Mouse (Mus musculus): ENCODE results near the gene Ecm1. TPM values are rescaled to one million over a fixed set of nuclear protein-coding genes. Genes with fewer than 3 reads are reported as not detected.

Ecm1 gene
- polyA plus RNA-seq, 1 experiment, result 15.7 TPM

- no peak overlapping the region for H3K27ac ChIP-seq (ENCODE audit: insufficient read depth, low read length)
- no peaks in the 10 kb centered on the region for H3K4me1 ChIP-seq (ENCODE audit: control insufficient read depth, insufficient read depth, low read length)
- H3K4me3 ChIP-seq (ENCODE audit: insufficient read depth, low read length), result no peak overlapping the region
- TF ChIP-seq POLR2A (IDR thresholded peaks at IDR 0.05; ENCODE audit: extremely low read depth, insufficient read depth, low read length) (no peak), CTCF (IDR thresholded peaks at IDR 0.05; ENCODE audit: extremely low read depth, insufficient read depth, low read length) (no peak)
These were observed 30.3 kb downstream of the Ecm1 start for GRCm38 (mm10) chr3:95709044-95709443.

GRCm38 (mm10) chr3:95707497-95707896 is 31.9 kb downstream of the Ecm1 start:
- Histone ChIP-seq H3K4me1 (ENCODE audit: control insufficient read depth, insufficient read depth, low read length) (no peaks in the 10 kb centered on the region), H3K27ac (ENCODE audit: insufficient read depth, low read length) (no peak overlapping the region), H3K4me3 (ENCODE audit: insufficient read depth, low read length) (no peak overlapping the region)
- TF ChIP-seq POLR2A (IDR thresholded peaks at IDR 0.05; ENCODE audit: extremely low read depth, insufficient read depth, low read length) (no peak), CTCF (IDR thresholded peaks at IDR 0.05; ENCODE audit: extremely low read depth, insufficient read depth, low read length) (no peak)

- no peaks in the 10 kb centered on the region; the same call in 1 of the 2 replicates for H3K4me1 ChIP-seq (ENCODE audit: control insufficient read depth, insufficient read depth, low read length)
- H3K27ac ChIP-seq (ENCODE audit: insufficient read depth, low read length), result no peak overlapping the region
- TF ChIP-seq CTCF (IDR thresholded peaks at IDR 0.05; ENCODE audit: extremely low read depth, insufficient read depth, low read length), result no peak
- no peak for TF ChIP-seq POLR2A (IDR thresholded peaks at IDR 0.05; ENCODE audit: extremely low read depth, insufficient read depth, low read length)
- no peak overlapping the region for H3K4me3 ChIP-seq (ENCODE audit: insufficient read depth, low read length)
These were observed 33.1 kb downstream of the Ecm1 start for GRCm38 (mm10) chr3:95706273-95706672.

DNA sequence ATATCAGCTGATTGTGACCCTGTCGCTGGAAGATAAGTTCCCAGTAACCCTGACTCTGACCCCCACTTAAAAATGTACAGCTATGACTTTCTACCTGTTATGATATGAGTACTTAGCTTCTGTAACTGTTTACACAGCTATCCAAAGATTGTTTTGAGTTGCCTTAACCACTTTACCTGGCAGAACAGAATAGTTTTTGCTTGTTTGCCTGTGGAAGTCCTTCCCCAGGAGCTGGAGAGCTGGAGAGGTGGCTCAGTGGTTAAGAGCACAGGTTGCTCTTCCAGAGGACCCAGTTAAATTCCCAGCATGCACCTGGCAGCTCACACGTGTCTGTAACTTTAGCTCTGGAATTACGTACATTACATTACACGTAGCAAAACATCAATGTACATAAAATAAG is 34.8 kb downstream of the Ecm1 start:
- no peaks in the 10 kb centered on the region; the same call in 1 of the 2 replicates for H3K4me1 ChIP-seq (ENCODE audit: control insufficient read depth, insufficient read depth, low read length)
- TF ChIP-seq POLR2A (IDR thresholded peaks at IDR 0.05; ENCODE audit: extremely low read depth, insufficient read depth, low read length), result no peak
- no peak for TF ChIP-seq CTCF (IDR thresholded peaks at IDR 0.05; ENCODE audit: extremely low read depth, insufficient read depth, low read length)
- H3K4me3 ChIP-seq (ENCODE audit: insufficient read depth, low read length), result no peak overlapping the region
- no peak overlapping the region for H3K27ac ChIP-seq (ENCODE audit: insufficient read depth, low read length)

DNA sequence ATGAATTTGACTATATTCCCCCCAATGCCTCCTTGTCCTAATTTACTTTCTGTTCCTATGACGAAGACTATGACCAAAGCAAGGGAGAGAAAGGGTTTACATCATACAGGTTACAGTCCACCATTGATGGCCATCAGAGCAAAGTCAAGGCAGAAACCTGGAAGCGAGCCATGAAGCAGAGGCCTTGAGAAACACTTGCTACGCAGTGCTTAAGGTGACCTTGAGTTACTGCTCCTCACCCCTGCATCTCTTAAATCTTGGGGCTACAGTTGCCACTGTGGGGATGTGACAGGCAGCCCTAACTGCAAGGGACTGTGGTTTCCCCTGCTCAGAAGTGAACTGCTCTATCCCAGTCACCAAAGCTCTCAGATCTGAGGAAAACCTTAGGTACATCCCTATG is 36.1 kb downstream of the Ecm1 start:
- H3K4me1 ChIP-seq (ENCODE audit: control insufficient read depth, insufficient read depth, low read length), result no peaks in the 10 kb centered on the region; the same call in 1 of the 2 replicates
- H3K27ac ChIP-seq (ENCODE audit: insufficient read depth, low read length), result no peak overlapping the region
- no peak for TF ChIP-seq POLR2A (IDR thresholded peaks at IDR 0.05; ENCODE audit: extremely low read depth, insufficient read depth, low read length)
- H3K4me3 ChIP-seq (ENCODE audit: insufficient read depth, low read length), result no peak overlapping the region

DNA sequence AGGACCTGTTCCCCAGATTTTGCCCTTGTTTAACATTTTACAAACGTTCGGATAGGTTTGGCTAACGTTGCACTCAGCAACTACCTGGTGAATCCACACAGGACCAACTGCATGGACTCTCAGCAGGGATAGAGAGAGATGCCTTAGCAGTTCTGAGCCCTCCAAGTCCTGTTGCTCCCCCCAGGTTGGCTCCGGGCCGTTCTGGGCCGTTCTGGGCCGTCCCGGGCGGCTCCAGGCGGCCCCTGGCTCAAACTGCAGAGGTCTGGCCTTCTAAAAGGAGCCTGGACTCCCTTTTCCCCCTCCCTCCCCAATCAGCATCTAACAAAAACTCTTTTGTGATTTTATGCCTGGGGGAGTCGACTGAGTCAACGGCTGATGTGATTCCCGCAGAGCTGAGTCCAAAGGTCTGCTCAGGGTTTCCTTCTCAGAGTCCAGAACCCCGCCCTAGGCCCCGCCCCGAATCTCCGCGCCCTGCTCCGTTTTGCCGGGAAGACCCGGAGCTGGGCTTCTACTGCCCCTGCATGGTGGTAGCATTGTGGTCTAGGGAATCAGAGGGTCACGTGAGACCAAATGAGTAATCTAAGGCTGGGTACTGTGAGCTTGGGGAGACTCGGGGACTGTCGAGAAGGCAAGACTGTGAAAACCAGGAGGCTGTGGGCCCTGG is 37.4 kb downstream of the Ecm1 start:
- 0 out of 2 replicates have a peak, but pooled peaks have one; percentile 4 for TF ChIP-seq CTCF (IDR thresholded peaks at IDR 0.05; ENCODE audit: extremely low read depth, insufficient read depth, low read length)
- TF ChIP-seq POLR2A (IDR thresholded peaks at IDR 0.05; ENCODE audit: extremely low read depth, insufficient read depth, low read length), result no peak
- Histone ChIP-seq H3K27ac (ENCODE audit: insufficient read depth, low read length) (0 out of 2 replicates have a peak overlapping the region, but pooled peaks have one; percentile 1), H3K4me1 (ENCODE audit: control insufficient read depth, insufficient read depth, low read length) (no peaks in the 10 kb centered on the region; the same call in 1 of the 2 replicates)

GRCm38 (mm10) chr3:95701085-95701484 is 38.3 kb downstream of the Ecm1 start:
- Histone ChIP-seq H3K4me3 (ENCODE audit: insufficient read depth, low read length) (no peak overlapping the region), H3K4me1 (ENCODE audit: control insufficient read depth, insufficient read depth, low read length) (no peaks in the 10 kb centered on the region; the same call in 1 of the 2 replicates), H3K27ac (ENCODE audit: insufficient read depth, low read length) (0 out of 2 replicates have a peak overlapping the region, but pooled peaks have one; percentile 34)
- TF ChIP-seq POLR2A (IDR thresholded peaks at IDR 0.05; ENCODE audit: extremely low read depth, insufficient read depth, low read length), result no peak
- no peak for TF ChIP-seq CTCF (IDR thresholded peaks at IDR 0.05; ENCODE audit: extremely low read depth, insufficient read depth, low read length)

More for the DNA sequence above, 37.4 kb downstream of the Ecm1 start:
- no peak overlapping the region for H3K4me3 ChIP-seq (ENCODE audit: insufficient read depth, low read length)

- no peak overlapping the region for H3K27ac ChIP-seq (ENCODE audit: insufficient read depth, low read length)
- H3K4me1 ChIP-seq (ENCODE audit: control insufficient read depth, insufficient read depth, low read length), result no peaks in the 10 kb centered on the region; the same call in 1 of the 2 replicates
- no peak overlapping the region for H3K4me3 ChIP-seq (ENCODE audit: insufficient read depth, low read length)
- TF ChIP-seq POLR2A (IDR thresholded peaks at IDR 0.05; ENCODE audit: extremely low read depth, insufficient read depth, low read length) (no peak), CTCF (IDR thresholded peaks at IDR 0.05; ENCODE audit: extremely low read depth, insufficient read depth, low read length) (no peak)
These were observed 39.1 kb downstream of the Ecm1 start for GRCm38 (mm10) chr3:95700233-95700681.

GRCm38 (mm10) chr3:95698286-95698685 is 41.1 kb downstream of the Ecm1 start:
- no peak overlapping the region for H3K27ac ChIP-seq (ENCODE audit: insufficient read depth, low read length)
- TF ChIP-seq POLR2A (IDR thresholded peaks at IDR 0.05; ENCODE audit: extremely low read depth, insufficient read depth, low read length) (no peak), CTCF (IDR thresholded peaks at IDR 0.05; ENCODE audit: extremely low read depth, insufficient read depth, low read length) (no peak)
- H3K4me3 ChIP-seq (ENCODE audit: insufficient read depth, low read length), result no peak overlapping the region
- peaks cover 2% of the 10 kb centered on the region; the same call in 1 of the 2 replicates for H3K4me1 ChIP-seq (ENCODE audit: control insufficient read depth, insufficient read depth, low read length)

DNA sequence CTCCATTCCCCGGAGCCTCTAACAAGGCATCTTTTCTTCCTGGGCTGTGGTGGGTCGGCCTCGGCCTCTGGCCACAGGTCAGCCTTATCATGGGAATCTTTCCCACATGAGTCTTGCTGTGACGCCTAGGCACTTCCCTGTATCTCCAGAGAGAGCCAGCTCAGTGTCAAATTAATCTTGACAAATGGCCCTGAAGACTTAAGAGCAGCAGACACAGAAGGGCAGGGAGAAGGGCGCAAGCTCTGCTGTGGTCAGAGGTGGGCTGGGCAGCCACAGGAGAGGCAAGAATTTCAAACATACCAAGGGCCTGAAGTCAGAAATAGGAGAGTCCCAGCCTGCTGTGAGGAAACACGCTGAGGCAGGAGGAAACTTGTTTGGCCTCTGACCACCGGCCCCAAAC is 43.0 kb downstream of the Ecm1 start:
- no peak for TF ChIP-seq POLR2A (IDR thresholded peaks at IDR 0.05; ENCODE audit: extremely low read depth, insufficient read depth, low read length)
- no peak for TF ChIP-seq CTCF (IDR thresholded peaks at IDR 0.05; ENCODE audit: extremely low read depth, insufficient read depth, low read length)
- Histone ChIP-seq H3K4me1 (ENCODE audit: control insufficient read depth, insufficient read depth, low read length) (peaks cover 2% of the 10 kb centered on the region; the same call in 1 of the 2 replicates), H3K27ac (ENCODE audit: insufficient read depth, low read length) (no peak overlapping the region), H3K4me3 (ENCODE audit: insufficient read depth, low read length) (no peak overlapping the region)
